Mouse (Mus musculus) hindlimb bud, embryonic 11.5 days (tissue): ENCODE measurements around the gene Cxcr4.

Experiments
- DNase-seq: peaks from one replicate; pipeline ENCODE4 v3.0.0-alpha.2; 2012; ENCODE audit warnings: low read depth, low spot score; ENCODE audit errors: extremely low spot score

Cxcr4 gene

GRCm38 (mm10) chr1:128571033-128571432 lies 21.1 kb downstream of the Cxcr4 start:
- no peak for DNase-seq

GRCm38 (mm10) chr1:128569992-128570648 lies 22.0 kb downstream of the Cxcr4 start:
- DNase-seq = no peak

GRCm38 (mm10) chr1:128567224-128568197 lies 24.6 kb downstream of the Cxcr4 start:
- DNase-seq = no peak

GRCm38 (mm10) chr1:128563905-128564304 lies 28.2 kb downstream of the Cxcr4 start:
- DNase-seq = no peak

DNA sequence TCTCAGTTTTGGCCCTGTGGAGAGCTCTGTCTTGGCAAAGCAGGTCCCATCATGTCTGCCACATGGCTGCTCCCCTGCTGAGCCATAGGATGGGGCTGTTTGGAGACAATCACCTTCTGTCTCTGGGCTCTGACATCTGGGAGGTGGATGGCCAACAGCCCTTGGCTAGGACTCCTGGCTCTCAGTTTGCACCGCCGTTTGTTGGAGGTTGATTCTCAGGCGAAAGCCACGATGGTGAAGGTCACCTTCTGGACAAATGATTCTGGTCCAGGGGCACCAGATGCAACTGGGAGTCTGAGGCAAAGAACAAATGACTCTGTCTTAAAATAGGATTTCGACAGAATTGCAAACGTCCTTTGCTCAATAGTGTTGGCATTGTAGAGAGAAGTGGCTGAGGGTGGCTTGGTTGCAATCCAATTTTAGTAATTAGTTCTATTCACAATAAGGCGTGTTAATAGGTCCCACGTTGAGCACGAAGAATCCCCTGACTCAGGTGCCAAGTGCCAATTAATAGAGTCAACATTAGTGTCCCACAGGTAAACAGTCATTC lies 30.7 kb downstream of the Cxcr4 start:
- no peak for DNase-seq

DNA sequence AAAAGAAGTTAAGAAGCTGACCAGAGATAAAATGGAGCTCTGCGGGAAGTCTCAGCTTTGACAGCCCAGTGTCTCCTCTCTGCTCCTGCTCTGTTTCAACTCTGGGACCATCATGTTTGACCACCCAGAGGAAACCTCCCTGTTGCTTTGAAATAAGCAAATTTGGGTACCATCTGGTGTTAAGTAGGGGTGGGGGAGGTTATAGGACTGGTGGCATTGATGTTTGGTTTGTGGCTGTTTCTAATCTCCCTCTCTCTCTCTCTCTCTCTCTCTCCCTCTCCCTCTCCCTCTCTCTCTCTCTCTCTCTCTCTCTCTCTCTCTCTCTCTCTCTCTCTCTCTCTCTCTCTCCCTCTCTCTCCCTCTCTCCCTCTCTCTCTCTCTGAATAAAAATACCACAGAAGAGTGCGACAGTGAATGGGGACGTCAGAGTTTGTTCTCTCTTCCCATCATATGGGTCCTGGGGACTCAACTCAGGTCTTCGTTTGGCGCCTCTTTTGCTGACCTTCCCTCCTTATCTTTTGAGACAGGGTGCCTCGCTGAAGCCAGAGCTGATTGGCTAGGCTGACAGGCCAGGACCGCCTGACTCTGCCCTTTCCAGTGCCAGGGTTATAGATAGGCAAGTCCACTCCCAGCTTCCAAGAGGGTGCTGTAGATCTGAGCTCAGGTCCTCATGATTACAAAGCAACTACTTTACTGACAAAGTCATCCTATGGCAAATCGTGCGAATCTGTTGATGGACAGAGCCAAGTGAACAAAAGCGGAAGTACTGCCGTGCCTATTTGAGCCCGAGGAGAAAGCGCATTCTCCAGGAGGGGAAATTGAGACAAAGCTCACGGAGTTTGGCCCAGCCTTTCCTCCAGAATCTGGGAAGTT lies 31.4 kb downstream of the Cxcr4 start:
- no peak for DNase-seq

- DNase-seq = no peak
Observed at GRCm38 (mm10) chr1:128557953-128558352, 34.1 kb downstream of the Cxcr4 start.

- DNase-seq = no peak
Observed at GRCm38 (mm10) chr1:128552545-128552944, 39.5 kb downstream of the Cxcr4 start.

- no peak for DNase-seq
Observed at GRCm38 (mm10) chr1:128551743-128552397, 40.2 kb downstream of the Cxcr4 start.

- DNase-seq = no peak
Observed at GRCm38 (mm10) chr1:128549442-128549841, 42.7 kb downstream of the Cxcr4 start.

DNA sequence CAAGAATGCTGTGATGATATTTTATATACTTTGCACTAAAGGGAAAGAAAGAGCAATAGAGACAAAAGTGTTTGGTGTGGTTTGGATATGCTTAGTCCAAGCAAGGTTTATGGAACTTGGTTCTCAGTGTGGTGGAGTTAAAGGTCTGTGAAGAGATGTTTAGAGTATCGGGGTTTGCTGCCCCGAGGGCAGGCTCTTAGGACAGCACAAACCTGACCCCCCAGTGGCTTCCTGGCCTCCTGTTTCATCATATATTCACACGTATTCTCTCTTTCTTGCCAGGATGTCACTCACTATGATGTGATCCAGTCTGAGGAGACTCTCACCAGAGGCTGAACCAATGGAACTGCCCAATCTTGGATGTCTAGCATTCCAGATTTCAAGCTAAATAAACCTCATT lies 43.1 kb downstream of the Cxcr4 start:
- no peak for DNase-seq

DNA sequence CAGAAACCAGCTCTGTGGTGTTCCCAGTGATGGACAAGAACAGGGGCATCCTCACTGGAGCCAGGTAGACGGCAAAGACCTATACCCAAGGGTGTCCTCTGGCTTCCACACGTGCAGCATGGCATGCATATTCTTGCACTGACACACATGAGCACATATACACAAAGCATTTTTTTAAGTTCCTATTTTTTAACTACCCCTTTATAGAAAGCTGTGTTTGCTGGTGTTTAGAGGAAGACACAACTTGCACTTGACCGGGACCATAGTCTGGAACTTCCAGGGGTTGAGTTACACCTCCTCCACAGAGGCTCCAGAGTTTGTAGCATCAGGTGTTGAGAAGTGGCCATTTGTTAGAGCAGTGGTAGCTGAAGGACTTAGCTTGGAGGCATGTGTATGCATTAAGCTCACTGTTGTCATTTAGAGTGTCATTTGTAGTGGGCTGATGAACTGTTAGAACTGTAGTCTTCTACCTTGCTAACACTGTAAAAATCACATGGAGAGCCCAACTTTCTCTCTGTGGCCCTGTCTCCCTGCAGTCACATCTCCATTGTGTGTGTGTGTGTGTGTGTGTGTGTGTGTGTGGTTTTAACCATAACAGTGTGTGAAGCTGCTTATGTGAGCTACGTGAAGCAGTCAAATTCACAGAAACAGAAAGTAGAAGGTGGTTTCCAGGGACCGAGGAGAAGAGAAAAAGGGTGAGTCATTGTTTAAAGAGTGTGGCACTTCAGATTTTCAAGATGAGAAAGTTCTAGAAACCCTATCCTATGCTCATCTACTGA lies 43.7 kb downstream of the Cxcr4 start:
- DNase-seq = no peak

DNA sequence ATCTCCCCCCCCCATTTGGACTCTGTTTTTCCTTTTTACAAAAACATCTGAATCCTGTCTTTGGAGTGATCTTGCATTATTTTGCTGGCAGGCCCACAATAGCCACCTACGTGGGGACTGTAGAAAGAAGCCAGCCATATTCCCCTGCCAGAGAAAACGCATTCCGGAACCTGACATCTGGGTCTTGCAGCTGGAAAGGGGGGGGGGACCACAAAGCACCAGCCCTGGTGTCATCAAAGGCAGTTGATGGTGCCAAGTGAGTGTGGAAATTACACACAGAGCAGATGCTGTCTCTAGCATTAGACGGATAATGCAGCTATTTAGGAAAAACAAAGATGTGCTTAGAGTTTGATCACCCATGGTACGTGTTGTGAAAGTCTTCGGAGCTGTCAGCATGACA lies 46.4 kb downstream of the Cxcr4 start:
- DNase-seq = no peak

DNA sequence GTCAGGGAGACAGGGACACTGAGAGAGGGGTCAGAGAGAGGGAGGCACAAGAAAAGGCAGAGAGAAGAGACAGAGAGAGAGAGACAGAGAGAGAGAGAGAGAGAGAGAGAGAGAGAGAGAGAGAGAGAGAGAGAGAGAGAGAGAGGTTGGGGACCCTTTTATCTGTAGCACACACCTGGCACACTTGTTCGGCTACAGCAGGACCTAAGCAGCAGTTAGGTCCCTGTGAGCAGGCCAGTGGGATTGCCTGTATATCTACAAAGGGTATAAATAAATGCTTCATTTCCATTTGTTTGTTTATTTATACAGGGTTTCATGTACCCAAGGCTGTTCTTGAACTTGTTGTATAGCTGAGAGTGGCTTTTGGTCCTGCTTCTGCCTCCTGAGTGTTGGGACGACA lies 49.0 kb downstream of the Cxcr4 start:
- no peak for DNase-seq

DNA sequence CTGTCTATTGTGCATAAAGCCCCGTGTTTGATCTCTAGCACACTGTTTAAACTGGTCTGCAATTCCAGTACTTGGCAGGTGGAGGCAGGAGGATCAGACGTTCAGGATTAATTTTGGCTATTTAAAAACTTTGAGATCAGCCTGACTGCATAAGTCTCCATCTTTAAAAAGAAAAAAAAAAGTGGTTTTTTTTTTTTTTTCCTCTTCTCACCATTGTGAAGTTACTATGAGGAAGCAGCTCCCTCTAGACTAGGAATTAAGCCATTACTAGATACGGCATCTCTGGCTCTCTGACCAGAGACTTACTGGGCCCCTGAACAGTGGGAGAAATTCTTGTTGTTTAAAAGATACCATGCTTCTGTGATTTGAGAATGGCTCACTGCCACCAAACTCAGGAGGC lies 49.5 kb downstream of the Cxcr4 start:
- DNase-seq = no peak

DNA sequence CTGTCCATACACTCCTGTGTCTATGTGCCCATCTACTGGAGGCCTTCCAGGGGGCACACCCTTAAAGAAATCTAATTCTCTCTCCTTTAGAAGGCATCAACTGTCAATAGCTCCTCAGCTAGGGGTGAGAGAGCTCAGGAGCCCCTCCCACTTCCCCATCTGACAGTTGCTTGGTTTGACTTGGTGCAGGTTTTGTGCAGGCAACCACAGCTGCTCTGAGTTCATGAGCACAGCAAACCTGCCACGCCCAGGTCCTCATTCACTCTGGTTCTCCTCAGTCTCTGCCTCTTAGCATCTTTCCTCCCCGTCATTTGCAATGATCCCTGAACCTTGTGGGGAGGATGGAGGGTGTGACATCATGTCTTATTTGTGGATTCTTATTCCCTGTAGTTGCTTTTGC lies 51.9 kb downstream of the Cxcr4 start:
- no peak for DNase-seq

GRCm38 (mm10) chr1:128539555-128539954 lies 52.5 kb downstream of the Cxcr4 start:
- DNase-seq = no peak
